Mouse (Mus musculus): Measurements from ENCODE around the gene Arhgap30.
A peak's percentile ranks its signal among the peaks of the same experiment; 100 is the strongest.

Arhgap30 gene

DNA sequence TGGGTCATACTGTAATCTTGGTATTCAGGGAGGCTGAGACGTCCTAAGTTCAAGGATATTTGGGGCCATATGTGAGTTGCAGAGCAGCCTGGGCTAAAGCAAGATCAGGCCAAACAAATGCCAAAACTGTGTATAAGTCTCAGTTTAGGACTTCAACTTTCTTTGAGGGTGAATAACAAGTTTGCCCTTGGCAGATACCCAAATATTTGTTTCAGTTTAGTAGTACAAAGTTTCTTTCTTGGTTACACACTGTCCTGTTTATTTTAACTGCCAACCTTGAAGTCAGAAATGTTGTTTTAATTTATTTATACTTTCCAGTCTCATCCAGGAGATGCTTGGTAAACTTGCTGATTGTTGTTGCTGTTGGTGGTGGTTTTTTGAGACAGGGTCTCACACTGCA lies 47.2 kb downstream of the Arhgap30 start:
- DNase-seq: no peak

DNA sequence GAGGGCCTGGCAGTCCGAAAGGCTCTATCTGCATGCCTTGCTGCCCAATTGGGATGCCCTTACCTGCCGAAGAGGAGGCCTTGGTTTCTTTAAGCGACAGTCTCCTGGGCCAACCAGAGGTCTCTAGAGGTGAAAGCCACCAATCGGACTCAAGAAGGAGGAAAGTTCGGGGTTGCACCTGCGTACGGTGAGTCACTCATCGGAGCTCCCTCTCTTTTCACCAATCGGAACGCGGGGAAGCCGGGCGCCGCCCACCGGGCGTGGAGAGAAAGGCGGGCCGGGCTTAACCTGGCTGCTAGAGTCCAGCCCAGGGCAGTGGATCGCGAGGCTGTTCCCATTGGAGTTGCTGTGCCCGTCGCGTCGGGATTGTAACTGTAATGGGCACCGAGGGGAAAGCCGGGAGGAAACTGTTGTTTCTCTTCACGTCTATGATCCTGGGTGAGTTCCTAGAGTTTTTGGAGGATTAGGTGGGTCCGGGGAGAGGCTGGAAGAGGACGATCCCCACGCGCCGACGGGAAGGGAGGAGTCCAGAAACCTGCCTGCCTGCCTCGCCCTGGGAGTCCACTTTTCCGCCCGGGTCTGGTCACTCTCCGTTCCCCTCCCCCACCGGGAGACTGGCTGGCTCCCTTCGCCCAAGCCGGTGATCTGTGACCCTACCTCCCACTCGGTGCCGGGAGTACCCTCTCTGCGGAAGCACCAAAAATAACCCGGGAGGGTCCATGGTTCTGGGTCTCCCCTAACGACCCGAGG lies 48.7 kb downstream of the Arhgap30 start, which contains the start of gene F11r:
Gene F11r, plus strand, starts transcription at position 272 of the 750 bp plus-strand sequence.
- DNase-seq: peak; percentile 93 to 95

GRCm38 (mm10) chr1:171438014-171438670 lies 49.4 kb downstream of the Arhgap30 start:
- no peak for DNase-seq

GRCm38 (mm10) chr1:171439072-171439471 lies 50.3 kb downstream of the Arhgap30 start:
- no peak for DNase-seq

DNA sequence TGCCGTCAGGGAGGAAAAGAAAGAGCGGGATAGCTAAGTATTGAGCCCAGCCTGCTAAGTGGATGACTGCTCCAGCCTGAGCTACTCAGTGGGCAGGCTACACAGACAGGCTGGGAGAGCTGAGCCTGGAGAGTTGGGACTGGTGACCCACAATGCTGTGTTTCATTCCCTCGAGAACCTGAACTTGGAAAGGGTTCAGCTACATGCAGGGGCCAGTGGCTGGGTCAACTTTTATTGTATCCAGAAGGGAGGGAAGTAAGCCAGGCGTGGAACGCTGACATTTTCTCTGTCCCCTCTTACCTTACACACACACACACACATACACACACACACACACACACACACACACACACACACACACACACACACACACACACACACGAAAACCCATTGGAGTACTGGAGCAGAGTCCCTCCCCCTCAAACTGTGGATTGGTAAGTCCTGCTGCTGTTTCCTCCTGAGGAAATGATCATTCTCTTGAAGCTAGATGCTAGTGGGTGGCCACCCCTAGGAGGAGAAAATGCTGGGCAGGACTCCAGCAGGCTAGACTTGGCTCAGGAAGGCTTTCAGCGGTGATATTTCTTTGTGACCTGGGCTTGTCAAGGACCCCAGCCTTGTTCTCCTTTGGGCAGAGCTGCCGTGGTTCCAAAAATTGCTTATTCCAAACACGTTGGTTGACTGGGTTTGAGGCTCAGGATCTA lies 51.4 kb downstream of the Arhgap30 start:
- peak; percentile 75 to 84 for DNase-seq

DNA sequence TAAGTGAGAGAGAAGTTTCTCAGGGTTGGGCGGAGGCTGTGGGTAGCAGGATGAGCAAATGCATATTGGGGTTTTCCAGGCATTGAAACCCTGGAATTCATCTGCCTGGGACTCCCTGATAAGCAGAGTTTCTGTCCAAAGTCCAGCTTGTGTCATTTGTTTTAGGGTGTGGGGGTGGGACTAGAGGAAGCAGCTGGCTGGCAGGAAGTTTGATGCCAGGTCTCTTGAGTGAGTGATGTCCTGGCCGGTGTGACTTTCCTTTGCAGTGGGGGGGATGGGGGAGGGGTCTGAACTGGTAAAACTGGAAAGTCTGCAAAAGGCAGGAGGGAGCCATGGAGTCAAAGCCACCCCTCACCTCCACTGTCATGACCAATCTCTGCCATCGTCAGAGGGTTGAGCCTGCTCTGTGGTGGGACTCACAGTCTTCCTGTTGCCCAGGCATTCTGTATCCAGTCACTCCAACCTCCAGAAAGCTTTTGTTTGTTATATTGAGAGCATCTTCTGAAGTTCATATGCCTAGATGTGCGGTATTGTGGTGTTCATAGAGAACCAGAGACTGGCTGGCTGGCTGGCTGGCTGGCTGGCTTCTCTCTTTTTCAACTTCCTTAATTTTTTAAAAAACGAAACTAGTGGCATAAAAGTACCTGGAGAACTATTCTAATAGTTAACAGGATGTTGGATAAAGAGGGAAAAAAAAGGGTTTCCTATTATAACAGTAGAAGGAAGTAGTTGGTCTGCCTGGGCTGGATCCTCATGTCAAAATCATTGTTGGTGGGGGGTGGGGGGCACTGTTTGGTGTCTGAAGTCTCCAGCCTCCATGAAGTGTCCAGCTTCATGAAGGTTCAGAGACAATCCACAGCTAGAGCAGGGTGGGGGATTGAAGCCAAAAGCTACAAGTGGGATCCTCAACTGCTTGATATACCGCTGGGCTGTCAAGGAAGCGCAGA lies 53.0 kb downstream of the Arhgap30 start:
- DNase-seq: peak; percentile 42 to 54

- DNase-seq: no peak
Observed at GRCm38 (mm10) chr1:171442413-171442760, 53.6 kb downstream of the Arhgap30 start.

- no peak for DNase-seq
Observed at GRCm38 (mm10) chr1:171445050-171445449, 56.3 kb downstream of the Arhgap30 start.

DNA sequence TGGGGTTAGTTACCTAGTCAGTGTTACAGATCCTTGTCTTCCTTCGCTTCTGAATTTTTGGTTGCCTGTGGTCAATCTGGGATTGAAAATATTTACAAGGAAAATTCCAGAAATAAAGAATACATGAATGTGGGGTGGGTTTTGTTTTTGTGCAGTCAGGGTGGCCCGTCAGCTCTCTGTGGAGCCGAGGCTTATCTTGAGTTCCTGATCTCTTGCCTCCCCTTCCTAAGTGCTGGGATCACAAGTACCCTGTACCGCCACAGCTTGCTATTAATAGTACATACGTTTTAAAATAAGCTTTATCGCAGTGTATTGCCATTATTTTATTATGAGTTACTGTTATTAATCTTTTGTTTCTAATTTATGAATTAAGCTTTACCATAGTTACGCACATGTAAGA lies 58.1 kb downstream of the Arhgap30 start:
- no peak for DNase-seq

DNA sequence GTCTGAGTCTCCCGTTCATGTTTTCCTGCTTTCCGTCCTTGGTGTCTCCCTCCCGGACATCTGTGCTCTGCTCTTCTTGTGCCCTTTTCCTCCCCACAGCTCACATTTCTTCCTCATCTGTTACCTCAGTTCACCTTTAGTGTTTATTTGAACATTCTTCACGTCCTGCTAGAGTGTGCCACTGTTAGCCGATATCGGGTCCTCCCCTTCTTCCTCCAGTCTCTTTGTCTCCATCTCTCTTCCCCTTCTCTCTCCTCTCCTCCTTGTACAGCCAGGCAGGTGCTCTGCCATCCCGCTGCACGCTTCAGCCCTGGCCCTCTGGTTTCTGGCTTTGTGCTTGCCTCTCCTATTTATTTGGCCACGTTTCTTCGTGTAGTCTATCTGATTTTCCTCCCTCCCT lies 58.9 kb downstream of the Arhgap30 start:
- no peak for DNase-seq

- no peak for DNase-seq
Observed at GRCm38 (mm10) chr1:171450062-171450461, 61.3 kb downstream of the Arhgap30 start.

- no peak for DNase-seq
Observed at GRCm38 (mm10) chr1:171451001-171451400, 62.2 kb downstream of the Arhgap30 start.

- DNase-seq: no peak
Observed at GRCm38 (mm10) chr1:171452522-171452921, 63.8 kb downstream of the Arhgap30 start.

- peak in 1 of 2 experiments; percentile 60 for DNase-seq
Observed at GRCm38 (mm10) chr1:171452923-171453322, 64.2 kb downstream of the Arhgap30 start.

DNA sequence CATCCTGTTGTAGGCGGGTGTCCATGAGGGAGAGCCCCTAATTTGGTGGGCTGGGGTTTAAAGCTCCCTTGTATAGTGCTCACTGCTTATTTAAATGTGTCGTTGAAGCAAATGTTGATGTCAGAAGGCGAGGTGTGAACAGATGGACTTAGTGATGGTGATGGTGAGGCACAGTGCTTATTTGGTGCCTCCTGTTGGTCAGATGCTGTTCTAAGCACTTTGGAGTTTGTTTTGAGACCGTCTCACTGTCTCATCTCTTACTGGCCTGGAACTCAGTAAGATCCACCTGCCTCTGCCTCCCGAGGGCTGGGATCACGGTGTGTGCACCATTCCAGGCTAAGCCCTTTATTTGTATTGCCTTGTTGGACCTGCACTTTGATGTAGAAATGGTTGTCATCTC lies 66.2 kb downstream of the Arhgap30 start:
- no peak for DNase-seq

DNA sequence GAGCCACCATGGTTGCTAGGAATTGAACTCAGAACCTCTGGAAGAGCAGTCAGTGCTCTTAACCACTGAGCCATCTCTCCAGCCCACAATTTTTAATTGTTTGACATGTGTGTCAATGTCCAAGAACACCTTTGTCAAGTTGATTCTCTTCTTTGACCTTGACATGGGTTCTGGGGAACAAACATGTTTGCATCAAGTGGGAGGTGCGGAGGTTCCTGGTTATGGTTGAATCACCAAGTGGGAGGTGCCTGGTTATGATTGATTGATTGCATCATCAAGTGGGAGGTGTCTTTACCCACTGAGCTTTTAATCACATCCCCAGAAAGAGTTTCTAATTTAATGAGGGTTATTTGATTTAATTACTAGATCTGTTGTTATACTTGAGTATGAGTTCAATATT lies 68.8 kb downstream of the Arhgap30 start:
- no peak for DNase-seq

DNA sequence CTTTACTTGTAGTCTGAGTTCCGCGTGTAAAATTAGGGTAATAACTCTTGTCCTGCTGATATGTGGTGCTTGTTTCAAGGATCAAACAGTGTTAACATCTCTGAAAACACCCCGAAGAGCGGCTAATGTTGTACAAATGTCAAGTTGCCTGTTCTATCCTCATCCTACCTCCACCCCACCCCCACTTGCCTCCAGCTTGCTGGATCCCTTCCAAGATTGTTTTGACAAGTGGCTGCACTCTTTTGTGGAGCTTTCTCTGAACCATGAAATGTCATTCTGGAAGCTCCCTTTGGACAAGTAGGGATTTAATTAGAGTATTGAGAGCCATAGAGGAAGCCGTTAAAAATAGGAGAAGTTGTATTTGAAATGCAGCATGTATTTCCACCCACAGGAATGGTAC lies 71.0 kb downstream of the Arhgap30 start:
- DNase-seq: no peak

Measured in lung, postnatal 4 days (tissue).